Mouse (Mus musculus): ENCODE measurements around the gene Kcnj15. TPM values are rescaled to one million over a fixed set of nuclear protein-coding genes. Genes with fewer than 3 reads are reported as not detected.

The Kcnj15 gene
- polyA plus RNA-seq (2017; shearing (Covaris generic)), result 0.62 TPM

GRCm38 (mm10) chr16:95257266-95257894, at the start of gene Kcnj15:
Gene Kcnj15, plus strand, starts transcription at chr16:95257558.

